Mouse (Mus musculus): ENCODE data around the gene Gucy2g. TPM values are rescaled to one million over a fixed set of nuclear protein-coding genes. Genes with fewer than 3 reads are reported as not detected.
"Not testable (repeated sequence)": the region's sequence is repeated elsewhere in the genome, so short reads cannot be mapped to it uniquely, and the experiment has no call there.

Gene Gucy2g
- polyA plus RNA-seq, 1 experiment from 2014 or later: not detected

- H3K9ac ChIP-seq (replicated peaks; ENCODE audit: low read depth, low read length): no peak within 1 kb of the TSS
- no peak within 1 kb of the TSS for H3K27ac ChIP-seq (ENCODE audit: low read length)
- H3K36me3 ChIP-seq (ENCODE audit: control insufficient read depth, insufficient read depth): no peaks in the 10 kb centered on the region
- H3K27me3 ChIP-seq (replicated peaks; ENCODE audit: control insufficient read depth, insufficient read depth, low read length): no peaks in the 10 kb centered on the region
- no peaks in the 10 kb centered on the region for H3K9me3 ChIP-seq (ENCODE audit: control insufficient read depth, low read length)
- no peak for ATAC-seq
- H3K4me3 ChIP-seq (replicated peaks; ENCODE audit: low read length): no peak within 1 kb of the TSS
- H3K4me1 ChIP-seq (replicated peaks; ENCODE audit: control insufficient read depth, insufficient read depth, low read length): peaks cover 7% of the 10 kb centered on the region
- WGBS: 72% methylated on average over 5 of the region's 5 CpGs
- H3K4me2 ChIP-seq (ENCODE audit: low read length): no peak within 1 kb of the TSS
These were observed 60.6 kb downstream of the Gucy2g start, which contains the start of gene Tectb for GRCm38 (mm10) chr19:55180433-55180832. TSS of gene Tectb (plus strand) at chr19:55180733.

GRCm38 (mm10) chr19:55177143-55177542, 63.9 kb downstream of the Gucy2g start:
- Histone ChIP-seq H3K4me3 (replicated peaks; ENCODE audit: low read length) (no peak overlapping the region), H3K36me3 (ENCODE audit: control insufficient read depth, insufficient read depth) (no peaks in the 10 kb centered on the region), H3K4me1 (replicated peaks; ENCODE audit: control insufficient read depth, insufficient read depth, low read length) (no peaks in the 10 kb centered on the region), H3K9ac (replicated peaks; ENCODE audit: low read depth, low read length) (no peak overlapping the region), H3K27me3 (replicated peaks; ENCODE audit: control insufficient read depth, insufficient read depth, low read length) (no peaks in the 10 kb centered on the region), H3K27ac (ENCODE audit: low read length) (no peak overlapping the region), H3K9me3 (ENCODE audit: control insufficient read depth, low read length) (no peaks in the 10 kb centered on the region), H3K4me2 (ENCODE audit: low read length) (no peak overlapping the region)
- 75% methylated on average over 3 of the region's 3 CpGs for WGBS
- no peak for ATAC-seq

- WGBS: 91% methylated on average over 1 of the region's 1 CpGs
- Histone ChIP-seq H3K9me3 (ENCODE audit: control insufficient read depth, low read length) (0 out of 2 replicates have a peak, but pooled peaks cover 4% of the 10 kb centered on the region), H3K4me2 (ENCODE audit: low read length) (no peak overlapping the region), H3K27ac (ENCODE audit: low read length) (no peak overlapping the region), H3K9ac (replicated peaks; ENCODE audit: low read depth, low read length) (no peak overlapping the region), H3K27me3 (replicated peaks; ENCODE audit: control insufficient read depth, insufficient read depth, low read length) (no peaks in the 10 kb centered on the region), H3K4me3 (replicated peaks; ENCODE audit: low read length) (no peak overlapping the region), H3K4me1 (replicated peaks; ENCODE audit: control insufficient read depth, insufficient read depth, low read length) (no peaks in the 10 kb centered on the region), H3K36me3 (ENCODE audit: control insufficient read depth, insufficient read depth) (no peaks in the 10 kb centered on the region)
- ATAC-seq: no peak
These were observed 69.5 kb downstream of the Gucy2g start for GRCm38 (mm10) chr19:55171585-55171984.

- Histone ChIP-seq H3K9ac (replicated peaks; ENCODE audit: low read depth, low read length) (no peak overlapping the region), H3K36me3 (ENCODE audit: control insufficient read depth, insufficient read depth) (no peaks in the 10 kb centered on the region), H3K4me2 (ENCODE audit: low read length) (no peak overlapping the region), H3K9me3 (ENCODE audit: control insufficient read depth, low read length) (0 out of 2 replicates have a peak, but pooled peaks cover 4% of the 10 kb centered on the region), H3K27ac (ENCODE audit: low read length) (no peak overlapping the region), H3K27me3 (replicated peaks; ENCODE audit: control insufficient read depth, insufficient read depth, low read length) (no peaks in the 10 kb centered on the region), H3K4me1 (replicated peaks; ENCODE audit: control insufficient read depth, insufficient read depth, low read length) (no peaks in the 10 kb centered on the region), H3K4me3 (replicated peaks; ENCODE audit: low read length) (no peak overlapping the region)
- ATAC-seq: no peak
These were observed 70.6 kb downstream of the Gucy2g start for GRCm38 (mm10) chr19:55170399-55170798.

- H3K9ac ChIP-seq (replicated peaks; ENCODE audit: low read depth, low read length); H3K27me3 ChIP-seq (replicated peaks; ENCODE audit: control insufficient read depth, insufficient read depth, low read length); H3K9me3 ChIP-seq (ENCODE audit: control insufficient read depth, low read length); H3K4me3 ChIP-seq (replicated peaks; ENCODE audit: low read length); H3K4me2 ChIP-seq (ENCODE audit: low read length); ATAC-seq; H3K36me3 ChIP-seq (ENCODE audit: control insufficient read depth, insufficient read depth); H3K4me1 ChIP-seq (replicated peaks; ENCODE audit: control insufficient read depth, insufficient read depth, low read length); H3K27ac ChIP-seq (ENCODE audit: low read length): not testable (repeated sequence)
- WGBS: 92% methylated on average over 8 of the region's 8 CpGs
These were observed 71.8 kb downstream of the Gucy2g start for GRCm38 (mm10) chr19:55169236-55169729.

- no peaks in the 10 kb centered on the region for H3K27me3 ChIP-seq (replicated peaks; ENCODE audit: control insufficient read depth, insufficient read depth, low read length)
- no peak for ATAC-seq
- no peaks in the 10 kb centered on the region for H3K36me3 ChIP-seq (ENCODE audit: control insufficient read depth, insufficient read depth)
- WGBS: 79% methylated on average over 6 of the region's 6 CpGs
- H3K27ac ChIP-seq (ENCODE audit: low read length): no peak overlapping the region
- 0 out of 2 replicates have a peak, but pooled peaks cover 4% of the 10 kb centered on the region for H3K9me3 ChIP-seq (ENCODE audit: control insufficient read depth, low read length)
- no peak overlapping the region for H3K9ac ChIP-seq (replicated peaks; ENCODE audit: low read depth, low read length)
- no peaks in the 10 kb centered on the region for H3K4me1 ChIP-seq (replicated peaks; ENCODE audit: control insufficient read depth, insufficient read depth, low read length)
- no peak overlapping the region for H3K4me2 ChIP-seq (ENCODE audit: low read length)
- H3K4me3 ChIP-seq (replicated peaks; ENCODE audit: low read length): no peak overlapping the region
These were observed 72.7 kb downstream of the Gucy2g start for GRCm38 (mm10) chr19:55168360-55168759.

- Histone ChIP-seq H3K9ac (replicated peaks; ENCODE audit: low read depth, low read length) (no peak overlapping the region), H3K4me1 (replicated peaks; ENCODE audit: control insufficient read depth, insufficient read depth, low read length) (no peaks in the 10 kb centered on the region), H3K9me3 (ENCODE audit: control insufficient read depth, low read length) (0 out of 2 replicates have a peak, but pooled peaks cover 4% of the 10 kb centered on the region), H3K27ac (ENCODE audit: low read length) (no peak overlapping the region), H3K4me2 (ENCODE audit: low read length) (no peak overlapping the region), H3K4me3 (replicated peaks; ENCODE audit: low read length) (no peak overlapping the region), H3K36me3 (ENCODE audit: control insufficient read depth, insufficient read depth) (no peaks in the 10 kb centered on the region), H3K27me3 (replicated peaks; ENCODE audit: control insufficient read depth, insufficient read depth, low read length) (no peaks in the 10 kb centered on the region)
- WGBS: 63% methylated on average over 2 of the region's 2 CpGs
- no peak for ATAC-seq
These were observed 73.3 kb downstream of the Gucy2g start for GRCm38 (mm10) chr19:55167741-55168140.

GRCm38 (mm10) chr19:55166741-55167140, 74.3 kb downstream of the Gucy2g start:
- no peak overlapping the region for H3K4me3 ChIP-seq (replicated peaks; ENCODE audit: low read length)
- H3K9ac ChIP-seq (replicated peaks; ENCODE audit: low read depth, low read length): no peak overlapping the region
- H3K4me1 ChIP-seq (replicated peaks; ENCODE audit: control insufficient read depth, insufficient read depth, low read length): no peaks in the 10 kb centered on the region
- no peak overlapping the region for H3K4me2 ChIP-seq (ENCODE audit: low read length)
- H3K9me3 ChIP-seq (ENCODE audit: control insufficient read depth, low read length): 0 out of 2 replicates have a peak, but pooled peaks cover 4% of the 10 kb centered on the region
- H3K36me3 ChIP-seq (ENCODE audit: control insufficient read depth, insufficient read depth): no peaks in the 10 kb centered on the region
- ATAC-seq: no peak
- H3K27me3 ChIP-seq (replicated peaks; ENCODE audit: control insufficient read depth, insufficient read depth, low read length): no peaks in the 10 kb centered on the region
- no peak overlapping the region for H3K27ac ChIP-seq (ENCODE audit: low read length)
- WGBS: 92% methylated on average over 2 of the region's 2 CpGs

GRCm38 (mm10) chr19:55165954-55166353, 75.1 kb downstream of the Gucy2g start:
- ATAC-seq: no peak
- WGBS: 76% methylated on average over 4 of the region's 4 CpGs

More at GRCm38 (mm10) chr19:55165954-55166353, 75.1 kb downstream of the Gucy2g start:
- Histone ChIP-seq H3K4me1 (replicated peaks; ENCODE audit: control insufficient read depth, insufficient read depth, low read length) (no peaks in the 10 kb centered on the region), H3K4me2 (ENCODE audit: low read length) (no peak overlapping the region), H3K9ac (replicated peaks; ENCODE audit: low read depth, low read length) (no peak overlapping the region), H3K27ac (ENCODE audit: low read length) (no peak overlapping the region), H3K36me3 (ENCODE audit: control insufficient read depth, insufficient read depth) (no peaks in the 10 kb centered on the region), H3K27me3 (replicated peaks; ENCODE audit: control insufficient read depth, insufficient read depth, low read length) (no peaks in the 10 kb centered on the region), H3K9me3 (ENCODE audit: control insufficient read depth, low read length) (0 out of 2 replicates have a peak, but pooled peaks cover 4% of the 10 kb centered on the region), H3K4me3 (replicated peaks; ENCODE audit: low read length) (no peak overlapping the region)

Measured in forebrain, embryonic 16.5 days (tissue).